Mouse (Mus musculus): Measurements from ENCODE around the gene Vmn2r80. TPM values are rescaled to one million over a fixed set of nuclear protein-coding genes. Genes with fewer than 3 reads are reported as not detected.
"Not testable (repeated sequence)": the region's sequence is repeated elsewhere in the genome, so short reads cannot be mapped to it uniquely, and the experiment has no call there.

The Vmn2r80 gene
- polyA plus RNA-seq (2012; rRNA removed) (not detected in 2 replicates), polyA plus RNA-seq (2014; fragmentation: Nextera tagmentation; extraction: Ambion mirVana) (not detected in 2 replicates)

DNA sequence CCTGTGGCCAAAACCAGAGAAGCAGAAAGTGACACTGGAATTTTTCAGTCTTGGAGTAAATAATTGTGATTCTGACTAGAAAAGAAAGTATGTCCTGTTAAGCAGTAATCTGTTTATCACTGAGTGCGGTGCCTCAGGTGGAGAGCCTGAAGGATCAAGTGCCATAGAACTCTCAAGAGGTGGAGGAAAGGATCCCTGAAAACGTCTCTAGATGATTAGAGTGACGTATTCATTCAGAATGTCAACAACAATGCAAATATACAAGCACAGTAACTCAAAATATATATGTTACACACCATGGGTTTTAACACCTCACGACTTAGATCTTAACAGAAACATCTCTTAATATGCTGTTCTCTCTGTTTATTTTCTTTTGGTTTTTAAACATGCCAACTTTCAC, at the start of gene Vmn2r80:
Gene Vmn2r80, plus strand, starts transcription at position 301 of the 400 bp plus-strand sequence.
- H3K4me2 ChIP-seq (replicated peaks; ENCODE audit: low read depth, low read length, severe bottlenecking); H3K9me3 ChIP-seq (ENCODE audit: control insufficient read depth, low read length); H3K4me3 ChIP-seq (replicated peaks; ENCODE audit: low read length); H3K27me3 ChIP-seq (ENCODE audit: control insufficient read depth, insufficient read depth, low read length); H3K27ac ChIP-seq (replicated peaks; ENCODE audit: low read depth, low read length); H3K4me1 ChIP-seq (ENCODE audit: control insufficient read depth, insufficient read depth, low read length); ATAC-seq (ENCODE audit: low FRiP score, low read depth); H3K36me3 ChIP-seq (ENCODE audit: control insufficient read depth, insufficient read depth, low read length); DNase-seq (ENCODE audit: low spot score); H3K9ac ChIP-seq (ENCODE audit: low read depth, low read length, severe bottlenecking): not testable (repeated sequence)
- WGBS, result 80% methylated on average over 4 of the region's 4 CpGs

- Histone ChIP-seq H3K9ac (ENCODE audit: low read depth, low read length, severe bottlenecking) (no peak overlapping the region; the same call in 1 of the 2 replicates), H3K4me3 (replicated peaks; ENCODE audit: low read length) (no peak overlapping the region), H3K4me2 (replicated peaks; ENCODE audit: low read depth, low read length, severe bottlenecking) (no peak overlapping the region), H3K4me1 (ENCODE audit: control insufficient read depth, insufficient read depth, low read length) (peaks cover 7% of the 10 kb centered on the region; the same call in 1 of the 2 replicates), H3K27me3 (ENCODE audit: control insufficient read depth, insufficient read depth, low read length) (no peaks in the 10 kb centered on the region), H3K9me3 (ENCODE audit: control insufficient read depth, low read length) (no peaks in the 10 kb centered on the region), H3K36me3 (ENCODE audit: control insufficient read depth, insufficient read depth, low read length) (no peaks in the 10 kb centered on the region), H3K27ac (replicated peaks; ENCODE audit: low read depth, low read length) (0 out of 2 replicates have a peak overlapping the region, but pooled peaks have one; percentile 26)
- no peak for TF ChIP-seq POLR2A (IDR thresholded peaks at IDR 0.05; ENCODE audit: borderline replicate concordance, extremely low read depth, insufficient read depth, insufficient read length)
- WGBS, result 61% methylated on average over 8 of the region's 8 CpGs
- peak; percentile 83 for ATAC-seq (ENCODE audit: low FRiP score, low read depth)
- DNase-seq (ENCODE audit: low spot score), result peak; percentile 28
These were observed 42.0 kb upstream of the Vmn2r80 start for GRCm38 (mm10) chr10:79106325-79107282.

GRCm38 (mm10) chr10:79107531-79107930, 41.0 kb upstream of the Vmn2r80 start:
- Histone ChIP-seq H3K9me3 (ENCODE audit: control insufficient read depth, low read length) (no peaks in the 10 kb centered on the region), H3K4me1 (ENCODE audit: control insufficient read depth, insufficient read depth, low read length) (peaks cover 7% of the 10 kb centered on the region; the same call in 1 of the 2 replicates), H3K27me3 (ENCODE audit: control insufficient read depth, insufficient read depth, low read length) (no peaks in the 10 kb centered on the region), H3K4me2 (replicated peaks; ENCODE audit: low read depth, low read length, severe bottlenecking) (no peak overlapping the region), H3K27ac (replicated peaks; ENCODE audit: low read depth, low read length) (no peak overlapping the region), H3K36me3 (ENCODE audit: control insufficient read depth, insufficient read depth, low read length) (no peaks in the 10 kb centered on the region), H3K9ac (ENCODE audit: low read depth, low read length, severe bottlenecking) (no peak overlapping the region), H3K4me3 (replicated peaks; ENCODE audit: low read length) (no peak overlapping the region)
- WGBS, result 72% methylated on average over 2 of the region's 2 CpGs
- ATAC-seq (ENCODE audit: low FRiP score, low read depth) (no peak), DNase-seq (ENCODE audit: low spot score) (no peak)
- no peak for TF ChIP-seq POLR2A (IDR thresholded peaks at IDR 0.05; ENCODE audit: borderline replicate concordance, extremely low read depth, insufficient read depth, insufficient read length)

DNA sequence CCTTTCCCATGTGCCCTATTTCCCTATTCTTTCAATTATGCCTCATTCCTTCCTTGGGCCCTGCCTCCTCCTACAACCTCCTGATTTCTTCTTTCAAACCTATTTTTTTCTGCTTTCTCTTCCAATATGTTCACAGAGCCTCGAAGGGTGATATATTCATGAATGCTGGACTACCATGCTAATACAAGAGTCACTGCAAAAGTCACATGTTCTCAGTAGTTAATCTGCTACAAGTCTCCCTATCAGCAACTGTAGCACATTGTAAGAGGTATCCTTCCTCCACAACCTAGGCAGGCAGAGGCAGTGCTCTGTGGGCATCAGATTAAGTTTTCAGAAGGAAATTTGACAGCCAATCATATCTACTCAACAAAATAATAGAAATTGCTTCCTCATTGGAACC, 39.4 kb upstream of the Vmn2r80 start:
- DNase-seq (ENCODE audit: low spot score), result no peak
- TF ChIP-seq POLR2A (IDR thresholded peaks at IDR 0.05; ENCODE audit: borderline replicate concordance, extremely low read depth, insufficient read depth, insufficient read length), result no peak
- peaks cover 7% of the 10 kb centered on the region; the same call in 1 of the 2 replicates for H3K4me1 ChIP-seq (ENCODE audit: control insufficient read depth, insufficient read depth, low read length)
- no peak overlapping the region for H3K9ac ChIP-seq (ENCODE audit: low read depth, low read length, severe bottlenecking)
- 73% methylated on average over 1 of the region's 1 CpGs for WGBS
- ATAC-seq (ENCODE audit: low FRiP score, low read depth), result no peak
- H3K9me3 ChIP-seq (ENCODE audit: control insufficient read depth, low read length), result no peaks in the 10 kb centered on the region
- no peak overlapping the region for H3K27ac ChIP-seq (replicated peaks; ENCODE audit: low read depth, low read length)
- H3K4me3 ChIP-seq (replicated peaks; ENCODE audit: low read length), result no peak overlapping the region
- no peak overlapping the region for H3K4me2 ChIP-seq (replicated peaks; ENCODE audit: low read depth, low read length, severe bottlenecking)
- no peaks in the 10 kb centered on the region for H3K36me3 ChIP-seq (ENCODE audit: control insufficient read depth, insufficient read depth, low read length)
- no peaks in the 10 kb centered on the region for H3K27me3 ChIP-seq (ENCODE audit: control insufficient read depth, insufficient read depth, low read length)

- Histone ChIP-seq H3K4me1 (ENCODE audit: control insufficient read depth, insufficient read depth, low read length) (peaks cover 7% of the 10 kb centered on the region; the same call in 1 of the 2 replicates), H3K4me3 (replicated peaks; ENCODE audit: low read length) (no peak overlapping the region), H3K27ac (replicated peaks; ENCODE audit: low read depth, low read length) (no peak overlapping the region), H3K9me3 (ENCODE audit: control insufficient read depth, low read length) (no peaks in the 10 kb centered on the region), H3K36me3 (ENCODE audit: control insufficient read depth, insufficient read depth, low read length) (no peaks in the 10 kb centered on the region), H3K4me2 (replicated peaks; ENCODE audit: low read depth, low read length, severe bottlenecking) (no peak overlapping the region), H3K27me3 (ENCODE audit: control insufficient read depth, insufficient read depth, low read length) (no peaks in the 10 kb centered on the region), H3K9ac (ENCODE audit: low read depth, low read length, severe bottlenecking) (no peak overlapping the region)
- no peak for ATAC-seq (ENCODE audit: low FRiP score, low read depth)
- 88% methylated on average over 5 of the region's 5 CpGs for WGBS
- TF ChIP-seq POLR2A (IDR thresholded peaks at IDR 0.05; ENCODE audit: borderline replicate concordance, extremely low read depth, insufficient read depth, insufficient read length), result no peak
- no peak for DNase-seq (ENCODE audit: low spot score)
These were observed 38.1 kb upstream of the Vmn2r80 start for GRCm38 (mm10) chr10:79110482-79110881.

Data from limb, embryonic 14.5 days (tissue).